Mouse (Mus musculus) c-Kit-negative CD71-positive TER-119-positive erythroid progenitor cells, embryonic 14.5 days (primary cell): ENCODE measurements around the gene Mrps17.
"Not testable (repeated sequence)": the region's sequence is repeated elsewhere in the genome, so short reads cannot be mapped to it uniquely, and the experiment has no call there.

Source experiments
- DNase-seq: peaks from one replicate; pipeline ENCODE4 v3.0.0-alpha.2; 2013; ENCODE audit warnings: low read depth, low spot score

Gene Mrps17

DNA sequence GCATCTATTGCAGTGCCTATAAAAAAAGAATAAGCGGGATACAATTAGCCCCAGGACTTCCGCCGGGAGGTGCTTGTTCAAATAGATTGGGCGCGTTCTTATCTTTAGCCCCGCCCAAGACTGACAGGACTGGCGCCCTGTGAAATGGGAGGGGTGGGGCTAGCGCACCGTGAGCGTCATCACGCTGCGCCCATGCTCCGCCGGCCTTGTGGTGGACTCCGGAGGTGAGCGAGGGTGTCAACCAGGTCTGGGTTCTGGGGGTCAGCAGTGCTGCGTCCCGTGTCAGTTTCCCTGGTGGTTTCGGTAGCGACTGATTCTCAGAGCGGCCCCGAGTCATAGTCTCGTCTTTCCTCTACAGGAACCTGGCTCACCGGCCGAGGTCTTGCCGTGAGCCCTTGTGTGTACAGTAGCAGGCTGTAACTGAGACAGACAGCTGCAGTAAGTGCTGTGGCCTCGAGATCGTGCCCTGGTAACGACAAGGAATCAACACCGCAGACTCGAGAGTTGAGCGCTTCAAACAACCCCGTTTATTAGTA, at the start of gene Mrps17:
Gene Mrps17, plus strand, starts transcription at position 172 of the 536 bp plus-strand sequence.
- peak; percentile 91 for DNase-seq

DNA sequence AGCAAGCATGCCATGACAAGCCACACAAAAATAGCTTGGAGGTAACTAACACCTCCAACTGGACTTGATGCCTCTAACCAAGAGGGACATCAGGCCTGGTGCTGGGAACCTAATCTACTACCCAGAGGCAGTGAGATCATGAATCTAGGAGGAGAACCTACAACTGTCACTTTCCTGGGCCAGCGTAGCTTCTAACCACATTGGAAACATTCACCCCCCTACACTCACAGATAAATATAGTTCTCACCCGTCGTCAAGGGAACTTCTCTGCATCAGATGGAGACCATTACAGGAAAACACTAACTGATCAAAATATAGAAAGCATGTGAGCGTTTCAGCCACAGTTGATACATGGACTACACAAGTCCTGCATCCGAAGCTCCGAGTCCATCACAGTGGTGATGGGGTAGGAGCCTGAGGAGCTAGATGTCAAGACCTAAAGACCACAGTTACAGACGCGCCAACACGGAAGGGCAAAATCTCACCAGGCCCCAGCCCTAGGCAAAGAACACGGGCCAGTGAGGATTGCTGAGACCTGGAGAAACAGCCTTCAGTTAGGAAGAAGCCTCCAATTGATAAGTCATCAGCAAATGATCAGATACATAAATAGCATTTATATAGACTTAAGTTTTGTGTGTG, 48.9 kb upstream of the Mrps17 start:
- no peak for DNase-seq

DNA sequence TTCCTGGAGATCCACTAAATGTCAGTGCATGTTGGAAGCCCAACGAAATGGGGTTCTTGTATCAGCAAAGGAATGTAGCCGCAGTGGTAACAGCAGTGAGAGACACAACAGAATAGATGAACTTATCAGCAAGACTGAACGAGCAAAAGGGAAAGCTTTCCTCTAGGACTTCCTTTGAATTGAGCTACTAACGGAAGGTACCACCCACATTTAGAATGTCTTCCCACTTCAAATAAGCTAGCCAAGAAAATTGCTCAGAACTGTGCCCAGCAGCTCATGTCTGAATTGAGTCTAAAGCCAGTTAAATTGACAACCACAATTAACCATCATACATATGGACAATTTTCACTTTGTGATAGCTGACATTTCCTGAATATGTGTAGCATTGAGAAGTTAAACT, 47.4 kb upstream of the Mrps17 start:
- no peak for DNase-seq

DNA sequence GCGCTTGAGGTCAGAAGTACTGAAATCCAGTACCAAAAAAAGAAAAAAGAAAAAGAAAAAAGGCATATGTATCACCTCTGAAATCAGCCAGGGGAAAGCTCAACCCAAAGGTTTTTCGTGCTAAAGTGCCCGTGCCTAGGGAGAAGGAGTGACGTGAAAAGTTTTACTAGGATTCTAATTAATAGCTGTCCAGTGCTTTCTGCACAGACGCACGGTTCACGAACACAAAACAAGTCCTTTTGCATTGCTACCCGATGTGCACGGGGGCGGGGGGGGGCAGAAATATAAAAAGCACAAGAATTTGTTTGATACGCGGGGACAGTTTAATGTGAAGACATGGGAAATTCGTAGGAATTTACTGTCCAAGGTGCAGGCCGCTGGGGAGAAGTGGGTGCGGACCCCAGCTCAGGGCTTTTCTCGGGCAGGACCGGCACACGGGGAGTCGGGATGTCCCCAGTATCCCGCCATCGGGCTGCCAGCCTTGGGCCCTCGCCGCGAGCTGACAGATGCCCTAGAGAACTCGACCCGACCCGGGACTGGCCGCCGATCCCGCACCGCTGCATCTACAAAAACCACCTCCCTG, 45.8 kb upstream of the Mrps17 start:
- DNase-seq, result no peak

DNA sequence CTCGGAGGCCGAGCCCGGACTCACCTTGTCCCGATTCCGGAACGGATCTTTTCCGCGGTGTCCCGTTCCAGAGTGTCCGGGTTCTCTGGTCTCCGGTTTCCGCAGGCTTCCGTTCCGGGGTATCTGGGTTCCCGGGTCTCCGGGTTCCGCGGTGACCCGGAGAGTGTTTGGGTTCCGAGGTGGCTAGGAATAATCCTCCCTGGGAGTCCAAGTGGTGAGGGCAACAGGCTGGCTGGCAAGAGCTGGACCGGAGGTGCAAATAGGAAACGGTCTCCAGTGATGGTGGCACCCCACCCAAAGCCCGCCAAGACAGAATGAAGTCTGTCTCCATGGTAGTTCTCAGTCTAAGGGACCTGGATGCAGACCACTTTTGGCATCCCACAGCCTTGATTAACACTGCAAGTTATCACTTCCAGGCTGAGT, 45.2 kb upstream of the Mrps17 start, which contains the start of gene Zfp11:
Gene Zfp11, minus strand, starts transcription at position 64 of the 423 bp plus-strand sequence.
- DNase-seq, result peak; percentile 44

DNA sequence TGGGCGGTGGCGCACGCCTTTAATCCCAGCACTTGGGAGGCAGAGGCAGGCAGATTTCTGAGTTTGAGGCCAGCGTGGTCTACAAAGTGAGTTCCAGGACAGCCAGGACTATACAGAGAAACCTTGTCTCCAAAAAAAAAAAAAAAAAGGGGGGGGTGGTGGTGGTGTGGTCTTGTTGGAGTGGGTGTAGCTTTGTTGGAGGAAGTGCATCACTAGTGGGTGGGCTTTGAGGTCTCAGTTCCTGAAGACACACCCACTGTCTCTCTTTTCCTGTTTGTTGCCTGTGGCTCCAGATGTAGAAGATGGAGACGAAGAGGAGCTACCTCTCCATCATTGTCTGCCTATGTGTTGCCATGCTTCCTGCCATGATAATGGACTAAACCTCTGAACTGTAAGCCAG, 30.2 kb upstream of the Mrps17 start:
- not testable (repeated sequence) for DNase-seq

DNA sequence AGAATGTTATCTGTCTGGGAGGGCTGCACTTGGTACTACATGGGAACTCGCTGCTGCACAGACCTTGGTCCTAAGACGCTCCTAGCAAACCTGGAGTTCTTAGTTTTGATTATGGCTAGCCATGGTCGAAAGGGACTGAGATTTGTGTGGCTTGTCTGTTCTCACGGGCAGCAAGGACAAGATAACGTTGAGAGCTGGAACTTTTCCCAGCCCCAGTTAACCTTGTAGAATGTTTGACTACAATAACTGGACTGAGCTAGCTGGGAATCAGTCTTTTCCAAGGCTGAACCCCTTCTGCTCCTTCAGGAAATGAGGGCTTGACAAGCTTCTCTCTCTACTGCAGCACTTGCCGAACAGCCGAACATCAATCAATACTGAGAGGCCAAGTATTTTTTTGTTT, 27.7 kb upstream of the Mrps17 start:
- DNase-seq, result no peak

DNA sequence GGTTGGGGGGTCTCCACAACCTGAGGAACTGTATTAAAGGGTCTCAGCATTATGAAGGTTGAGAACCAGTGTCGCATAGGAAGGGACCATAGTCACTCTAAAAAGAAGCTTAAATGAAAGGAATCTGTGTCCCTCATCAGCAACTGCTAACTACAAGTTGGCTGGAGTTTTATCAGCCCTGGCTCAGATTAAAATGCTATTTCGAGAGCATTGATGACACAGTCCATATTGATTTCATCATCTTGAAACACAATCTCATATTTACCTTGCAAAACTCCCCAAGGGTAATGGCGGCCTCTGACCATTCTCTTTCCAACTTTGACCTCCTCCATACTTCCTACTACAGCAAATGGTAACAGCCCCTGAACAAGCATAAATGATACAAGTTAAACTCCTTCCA, 24.8 kb upstream of the Mrps17 start:
- DNase-seq, result no peak

DNA sequence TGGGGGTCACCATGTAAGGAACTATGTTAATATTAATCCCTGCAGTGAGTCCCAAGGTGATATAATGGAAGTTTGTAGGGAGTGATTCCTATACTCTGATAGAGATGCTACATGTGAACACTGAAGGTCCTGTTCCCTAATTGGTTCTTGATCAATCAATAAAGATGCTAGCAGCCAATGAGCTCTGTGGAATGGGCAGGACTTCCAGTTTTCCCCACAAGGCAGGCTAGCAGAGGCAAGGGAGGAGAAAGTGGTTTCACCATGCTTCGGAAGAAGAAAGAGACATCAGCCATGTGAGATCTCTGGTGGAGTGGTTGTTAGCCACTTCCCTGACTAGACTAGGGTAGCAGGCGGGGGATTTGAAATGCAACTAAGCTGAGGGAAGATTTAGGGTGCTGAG, 14.8 kb upstream of the Mrps17 start:
- DNase-seq, result no peak

DNA sequence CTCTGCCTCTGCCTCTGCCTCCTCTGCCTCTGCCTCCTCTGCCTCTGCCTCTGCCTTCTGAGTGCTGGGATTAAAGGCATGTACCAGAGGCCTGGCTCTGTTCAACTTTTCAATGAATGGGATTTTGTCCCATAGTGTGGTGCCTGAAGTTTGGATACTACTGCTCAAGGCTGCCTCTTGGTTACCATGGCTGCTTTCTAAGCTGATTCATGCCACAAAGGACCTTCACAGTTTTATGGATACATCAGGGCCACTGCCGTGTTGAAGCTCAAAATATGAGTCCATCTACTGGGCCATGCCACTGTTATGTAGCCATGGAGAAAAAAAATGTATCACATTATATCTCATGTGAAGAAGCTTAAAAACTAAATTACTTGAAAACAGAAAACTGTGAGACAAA, 13.6 kb upstream of the Mrps17 start:
- DNase-seq, result no peak

DNA sequence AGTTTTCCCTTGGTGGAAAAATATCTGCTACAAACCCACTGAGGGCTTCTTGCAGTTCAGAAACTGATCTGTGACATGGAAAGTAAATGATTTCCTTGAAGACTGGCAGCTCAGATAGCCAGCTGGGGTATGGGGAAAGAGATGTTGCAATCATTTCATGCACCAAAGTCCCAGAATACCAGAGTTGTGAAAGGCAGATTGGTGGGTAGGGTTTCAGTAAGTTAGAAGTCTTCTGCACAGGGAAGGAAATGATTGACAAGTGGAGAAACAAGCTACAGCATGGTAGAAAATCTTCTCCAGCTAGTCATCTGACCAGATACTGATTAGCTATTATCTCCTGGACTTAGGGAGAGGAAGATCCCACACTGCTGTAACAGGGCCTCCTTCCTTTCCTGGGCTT, 11.9 kb upstream of the Mrps17 start:
- DNase-seq, result no peak

DNA sequence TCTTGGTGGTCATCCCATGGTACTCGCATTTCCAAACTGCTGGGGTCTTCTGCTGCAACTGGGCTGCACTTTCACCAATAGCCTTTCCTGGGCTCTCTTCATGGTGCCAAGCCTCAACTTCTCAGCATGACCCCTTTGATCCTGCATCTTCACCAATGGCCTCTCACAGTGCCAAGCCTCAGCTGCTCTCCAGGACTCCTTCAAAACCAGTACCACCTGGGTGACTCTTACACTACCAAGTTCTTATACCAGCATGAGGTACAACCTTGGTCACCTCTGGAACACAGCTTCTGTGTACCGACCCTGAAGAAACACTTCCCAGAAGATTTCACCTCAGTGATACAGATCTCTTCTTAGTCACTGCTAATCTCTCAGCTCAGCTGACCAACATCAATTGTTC, 6.9 kb upstream of the Mrps17 start, which contains the start of gene Sept14:
Gene Sept14, minus strand, starts transcription at position 101 of the 400 bp plus-strand sequence.
- no peak for DNase-seq

DNA sequence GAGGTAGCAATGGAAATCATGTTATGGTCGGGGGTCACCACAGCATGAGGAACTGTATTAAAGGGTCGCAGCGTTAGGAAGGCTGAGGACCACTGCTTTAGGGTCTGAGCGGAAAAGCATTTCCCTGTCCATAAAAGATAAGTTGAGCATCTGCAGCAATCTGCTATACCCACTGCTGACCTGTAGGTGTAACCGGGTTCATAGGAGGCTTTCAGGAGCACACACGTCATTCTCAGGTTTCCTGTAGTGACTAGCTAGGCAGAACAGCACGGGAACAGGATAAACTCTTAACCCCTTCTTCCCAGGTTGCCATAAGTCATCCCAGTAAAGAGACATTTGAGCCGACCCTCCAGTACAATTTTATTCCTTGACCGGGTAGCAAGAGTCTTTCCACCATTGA, 1.7 kb downstream of the Mrps17 start:
- DNase-seq, result no peak

DNA sequence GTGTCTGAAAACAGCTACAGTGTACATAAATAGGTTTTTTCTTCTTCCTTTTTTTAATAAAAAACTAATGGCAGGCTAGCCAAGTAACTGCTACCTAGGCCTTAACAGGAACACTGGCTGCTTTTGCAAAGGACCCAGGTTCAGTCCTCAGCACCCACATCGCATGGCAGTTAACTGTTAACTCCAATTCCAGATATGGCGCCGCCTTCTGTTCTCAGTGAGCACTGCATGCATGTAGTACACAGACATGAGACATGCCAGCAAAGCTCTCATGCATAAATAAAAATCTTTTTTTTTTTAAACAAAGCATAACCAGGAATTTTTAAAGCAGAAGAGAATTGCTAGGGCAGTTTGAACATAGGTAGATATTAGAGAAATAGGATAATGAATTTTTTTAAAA, 4.9 kb downstream of the Mrps17 start:
- no peak for DNase-seq

DNA sequence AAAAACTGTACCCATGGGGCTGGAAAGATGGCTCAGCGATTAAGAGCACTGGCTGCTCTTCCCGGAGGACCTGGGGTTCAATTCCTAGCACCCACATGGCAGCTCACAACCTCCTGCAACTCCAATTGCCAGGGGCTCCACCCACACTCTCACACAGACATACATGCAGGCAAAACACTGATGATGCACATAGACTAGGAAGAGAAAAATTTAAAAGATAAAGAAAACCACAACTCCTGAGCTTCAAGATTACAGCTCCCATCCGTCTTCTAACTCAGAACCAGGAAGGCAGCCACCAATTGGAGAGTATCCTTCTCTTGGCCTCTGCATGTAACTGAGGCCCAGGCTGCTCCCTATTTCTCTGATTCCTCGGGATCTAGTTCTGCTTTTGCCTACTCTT, 9.0 kb downstream of the Mrps17 start:
- no peak for DNase-seq

DNA sequence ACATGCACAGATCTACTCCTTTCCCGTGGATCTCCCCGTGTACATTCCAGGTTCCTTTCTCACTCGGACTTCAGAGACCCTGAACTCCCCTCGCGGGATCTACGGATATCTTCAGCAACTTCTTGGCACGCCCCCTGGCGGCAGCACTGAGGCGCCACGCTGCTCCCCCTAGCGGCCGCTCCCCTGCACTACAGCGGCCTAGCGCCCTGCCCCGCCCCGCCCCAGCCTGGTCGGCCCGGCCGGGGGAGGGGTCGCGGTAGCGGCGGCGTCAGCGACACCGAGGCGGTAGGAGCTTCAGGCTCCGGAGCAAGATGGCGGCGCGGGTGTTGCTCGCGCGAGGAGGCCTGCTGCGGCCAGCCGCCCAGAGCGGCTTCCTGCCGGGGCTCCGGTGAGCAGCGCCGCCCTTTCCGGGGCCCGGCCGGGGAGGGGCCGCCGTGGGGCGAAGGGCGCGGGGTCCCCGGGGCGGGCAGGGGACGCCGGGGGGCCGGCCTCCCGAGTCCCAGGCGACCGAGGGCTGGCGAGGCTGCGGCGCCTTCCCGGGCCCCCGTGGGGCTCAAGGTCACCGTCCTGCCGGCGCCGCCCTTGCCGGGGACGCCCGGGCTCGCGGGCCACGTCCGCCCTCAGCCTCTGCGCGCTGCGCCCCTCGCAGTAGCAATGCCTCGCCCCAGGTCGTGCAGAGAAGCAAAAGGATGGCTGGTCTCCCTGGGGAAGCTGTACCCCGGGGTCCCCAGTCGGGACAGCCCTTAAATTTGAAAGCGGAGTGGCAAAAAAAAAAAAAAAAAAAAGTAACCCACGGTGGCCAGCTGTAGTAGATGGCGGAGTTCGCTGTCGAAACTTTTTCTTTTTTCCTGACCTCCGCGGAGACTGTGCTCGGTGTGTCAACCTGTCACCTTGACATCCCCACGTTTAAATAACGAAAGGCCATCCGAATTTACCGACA, 9.8 kb downstream of the Mrps17 start, which contains the start of gene Nipsnap2:
Gene Nipsnap2, plus strand, starts transcription at position 230 of the 940 bp plus-strand sequence.
- DNase-seq, result peak; percentile 72

DNA sequence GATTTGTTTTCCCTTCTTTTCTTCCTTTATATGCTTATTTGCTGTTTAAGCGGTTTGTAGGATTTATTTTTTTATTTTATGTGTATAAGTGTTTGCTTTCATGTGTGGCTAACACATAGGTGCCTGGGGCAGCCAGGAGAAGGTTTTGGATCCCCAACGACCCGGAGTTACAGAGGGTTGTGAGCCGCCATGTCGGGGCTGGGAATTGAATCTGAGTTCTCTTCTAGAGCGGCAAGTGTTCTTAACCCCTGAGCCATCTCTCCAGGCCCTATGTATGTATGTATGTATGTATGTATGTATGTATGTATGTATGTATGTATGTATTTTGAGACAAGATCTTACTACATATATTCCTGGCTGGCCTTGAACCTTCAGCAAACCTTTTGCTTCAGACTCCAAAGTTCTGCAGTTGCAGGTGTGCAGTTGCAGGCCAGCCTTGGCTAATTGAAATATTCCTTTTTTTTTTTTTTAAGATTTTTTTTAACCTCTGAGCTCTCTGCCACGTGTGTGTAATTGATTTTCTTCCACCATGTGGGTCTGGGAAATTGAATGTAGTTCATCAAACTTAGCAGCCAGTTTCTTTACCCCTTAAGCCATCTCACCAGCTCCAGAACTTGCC, 10.6 kb downstream of the Mrps17 start:
- DNase-seq, result no peak

DNA sequence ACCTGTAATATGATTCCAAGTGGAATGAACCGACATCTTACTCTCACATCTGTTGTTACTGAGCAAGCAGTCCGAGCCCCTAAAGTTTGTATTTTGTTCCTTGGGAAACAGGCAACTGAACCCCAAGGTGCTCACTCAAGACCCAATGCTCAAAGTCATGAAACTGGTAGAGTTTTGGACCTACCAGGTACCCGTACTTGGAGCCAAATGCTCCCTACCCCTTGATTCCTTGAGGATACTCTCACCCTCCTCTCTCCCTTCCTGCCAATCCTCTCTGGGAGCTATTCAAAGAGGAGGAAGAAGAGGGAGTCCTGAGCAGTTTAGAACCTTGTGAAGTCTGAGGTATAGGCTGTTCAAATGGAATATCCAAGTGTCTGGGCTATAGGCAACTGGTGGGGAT, 11.5 kb downstream of the Mrps17 start:
- no peak for DNase-seq

DNA sequence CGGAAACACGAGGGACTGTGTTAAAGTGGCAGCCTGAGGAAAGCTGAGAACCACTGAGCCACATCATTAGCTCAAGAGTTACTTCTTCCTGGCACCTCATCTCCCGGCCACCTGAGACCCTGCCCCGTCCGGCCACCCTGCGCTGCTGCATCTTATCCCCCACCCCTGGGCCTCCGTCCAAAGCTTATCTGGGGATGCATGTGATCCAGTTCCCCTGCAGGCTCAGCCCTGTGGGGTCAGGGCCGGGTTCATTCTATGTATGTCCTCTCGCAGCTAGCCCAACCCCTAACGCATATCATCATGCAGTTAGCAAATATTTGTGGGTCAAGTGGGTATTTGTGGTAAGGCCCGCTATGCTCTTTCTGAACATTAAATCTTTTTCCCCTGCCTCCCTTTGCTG, 14.0 kb downstream of the Mrps17 start:
- DNase-seq, result no peak

DNA sequence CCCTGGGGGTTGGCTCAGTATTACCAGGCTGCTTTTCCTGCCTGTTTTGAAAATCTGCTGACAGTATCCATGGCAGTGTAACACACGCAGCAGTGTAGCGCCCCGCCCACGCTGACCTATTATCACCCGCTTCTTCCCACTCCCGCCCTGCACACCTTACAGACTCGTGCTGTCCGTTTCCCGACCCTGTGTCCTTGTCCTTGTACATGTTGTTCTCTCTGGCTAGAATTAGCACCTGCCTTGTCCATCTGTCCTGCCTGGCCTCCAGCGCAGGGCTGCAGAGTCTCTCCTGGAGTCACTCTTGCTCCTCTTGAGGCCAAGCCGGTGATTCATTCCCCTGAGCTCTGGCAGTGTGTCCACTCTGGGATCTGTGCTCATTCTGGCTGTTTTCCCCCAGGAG, 15.0 kb downstream of the Mrps17 start:
- DNase-seq, result no peak

DNA sequence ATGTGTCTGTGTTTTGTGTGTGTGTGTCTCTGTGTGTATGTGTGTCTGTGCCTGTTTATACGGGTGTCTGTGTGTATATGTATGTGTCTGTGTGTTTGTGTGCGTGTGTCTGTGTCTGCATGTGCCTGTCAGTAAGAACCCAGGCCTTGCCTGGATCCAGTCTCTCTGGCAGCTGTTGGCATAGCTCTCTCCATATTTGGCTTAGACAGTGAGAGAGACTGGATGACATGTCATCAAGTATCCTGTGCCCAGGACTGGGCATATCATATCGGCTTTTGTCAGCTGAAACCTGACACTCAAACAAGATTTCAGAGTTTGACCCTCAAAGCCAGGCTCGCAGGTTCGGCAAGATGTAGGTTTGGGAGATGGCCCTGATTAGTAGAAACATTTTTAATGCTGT, 15.7 kb downstream of the Mrps17 start:
- DNase-seq, result no peak

DNA sequence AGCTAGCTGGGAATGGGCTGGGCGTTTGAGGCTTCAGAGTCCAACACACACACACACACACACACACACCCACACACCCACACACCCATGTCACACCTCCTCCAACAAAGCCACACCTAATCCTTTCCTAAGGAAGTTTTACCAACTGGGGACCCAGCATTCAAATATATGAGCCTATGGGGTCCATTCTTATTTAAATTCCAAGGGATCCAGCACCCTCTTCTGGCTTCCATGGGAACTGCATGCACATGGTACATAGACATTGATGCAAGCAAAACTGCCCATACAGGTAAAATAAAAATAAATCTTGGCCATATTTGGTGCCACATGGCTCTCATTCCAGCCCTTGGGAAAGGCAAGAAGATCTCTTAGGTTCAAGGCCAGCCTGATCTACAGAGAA, 25.7 kb downstream of the Mrps17 start:
- DNase-seq, result no peak
